Comparison of ENCODE assay signal across 9 mouse cellular contexts in the genomic region with DNA sequence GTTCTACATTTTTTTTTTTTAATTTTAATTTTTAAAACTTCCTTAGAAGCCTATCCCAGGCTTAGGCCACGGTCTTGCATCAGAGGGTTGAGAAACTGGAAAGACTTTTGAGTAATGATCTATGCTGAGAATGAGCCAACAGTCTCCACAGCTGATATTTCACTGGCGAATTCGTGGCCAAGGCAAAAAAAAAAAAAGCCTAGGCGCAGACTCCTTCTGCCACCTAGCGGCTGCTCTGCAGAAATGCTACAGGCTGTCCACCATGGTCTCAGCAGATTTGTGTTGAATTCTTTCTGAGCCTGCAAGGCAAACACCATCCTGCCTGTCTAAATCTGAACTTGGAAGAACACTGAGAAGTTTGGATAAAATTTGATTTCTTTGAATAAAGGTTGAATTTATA.
DNase-seq lines count a peak whose midpoint lies in the region; ATAC-seq and TF ChIP-seq lines count a peak whose summit lies in the region.
"Had no signal": no experiment of that assay in that cellular context is flagged by ENCODE, and none has a peak within 500 bp of the region (broad histone marks: within the 10 kb centered on the region; RNA-seq: fewer than 3 reads in every experiment).

No protein-coding gene starts in this region.

- H3K9ac ChIP-seq in heart, embryonic 11.5 days (ENCODE audit: low read depth, low read length): no peak overlapping the region
- no peak overlapping the region for H3K9ac ChIP-seq in forebrain, embryonic 14.5 days (ENCODE audit: low read length)
- H3K9ac ChIP-seq: limb, embryonic 13.5 days had no signal

- no peaks in the 10 kb centered on the region for H3K4me1 ChIP-seq in heart, embryonic 11.5 days (ENCODE audit: control insufficient read depth, insufficient read depth, low read length)
- H3K4me1 ChIP-seq in forebrain, embryonic 14.5 days (ENCODE audit: control insufficient read depth, insufficient read depth, low read length): no peaks in the 10 kb centered on the region

- no peaks in the 10 kb centered on the region for H3K79me2 ChIP-seq in C2C12 (ENCODE audit: control insufficient read depth, insufficient read depth)

- H3K27me3 ChIP-seq in heart, embryonic 11.5 days (ENCODE audit: control insufficient read depth, insufficient read depth, low read length): no peaks in the 10 kb centered on the region
- no peaks in the 10 kb centered on the region for H3K27me3 ChIP-seq in C2C12 (ENCODE audit: control insufficient read depth, insufficient read depth, insufficient read length)
- no peaks in the 10 kb centered on the region for H3K27me3 ChIP-seq in forebrain, embryonic 14.5 days (replicated peaks; ENCODE audit: control insufficient read depth, insufficient read depth, low read length)
- H3K27me3 ChIP-seq: limb, embryonic 13.5 days had no signal

- WGBS in heart, embryonic 11.5 days (ENCODE audit: insufficient replicate concordance): 4% methylated on average over 5 of the region's 5 CpGs
- 2% methylated on average over 5 of the region's 5 CpGs for WGBS in forebrain, embryonic 14.5 days

- no peak overlapping the region for H3K4me2 ChIP-seq in heart, embryonic 11.5 days
- no peak overlapping the region for H3K4me2 ChIP-seq in forebrain, embryonic 14.5 days (ENCODE audit: low read length)
- H3K4me2 ChIP-seq: limb, embryonic 13.5 days had no signal

- peak; percentile 95 for DNase-seq in heart, adult 11 months
- DNase-seq in brain, adult 2 months (ENCODE audit: low read depth, low spot score): peak; percentile 87
- DNase-seq in forebrain, embryonic 14.5 days (ENCODE audit: low spot score): peak; percentile 87
- DNase-seq in kidney, adult 8-10 months: peak; percentile 4 to 12
- DNase-seq in lung, postnatal 4 days: peak; percentile 58 to 65
- DNase-seq in right cerebral cortex, postnatal 25 days: peak; percentile 33

- H3K36me3 ChIP-seq in heart, embryonic 11.5 days (ENCODE audit: control insufficient read depth, insufficient read depth, low read length): no peaks in the 10 kb centered on the region
- H3K36me3 ChIP-seq in C2C12 (ENCODE audit: control insufficient read depth, insufficient read depth): no peaks in the 10 kb centered on the region
- H3K36me3 ChIP-seq in forebrain, embryonic 14.5 days (ENCODE audit: control insufficient read depth, insufficient read depth, low read length): no peaks in the 10 kb centered on the region
- H3K36me3 ChIP-seq: limb, embryonic 13.5 days had no signal

- no peaks in the 10 kb centered on the region for H3K79me3 ChIP-seq in C2C12 (ENCODE audit: low read depth)

- no peak overlapping the region for H3K27ac ChIP-seq in heart, embryonic 11.5 days (ENCODE audit: low read depth, low read length)
- H3K27ac ChIP-seq in forebrain, embryonic 14.5 days (ENCODE audit: low read depth, low read length): no peak overlapping the region
- H3K27ac ChIP-seq: limb, embryonic 13.5 days had no signal

- no peak overlapping the region for H3ac ChIP-seq in C2C12 (ENCODE audit: control insufficient read depth, insufficient read length, low read depth)

- peak; percentile 40 for TF ChIP-seq CTCF in C2C12 (IDR thresholded peaks at IDR 0.05; ENCODE audit: control insufficient read depth, insufficient read depth, insufficient read length)

- no peaks in the 10 kb centered on the region for H3K9me3 ChIP-seq in heart, embryonic 11.5 days (replicated peaks; ENCODE audit: control insufficient read depth, low read length)
- no peaks in the 10 kb centered on the region for H3K9me3 ChIP-seq in forebrain, embryonic 14.5 days (replicated peaks; ENCODE audit: control insufficient read depth, low read length)
- H3K9me3 ChIP-seq: limb, embryonic 13.5 days had no signal

- ATAC-seq in heart, embryonic 11.5 days (replicated peaks; ENCODE audit: insufficient number of reproducible peaks, low FRiP score, low TSS enrichment): no peak
- ATAC-seq in forebrain, embryonic 14.5 days: peak; percentile 40

- H3K4me3 ChIP-seq in heart, embryonic 11.5 days (ENCODE audit: low read depth, low read length): no peak overlapping the region
- no peak overlapping the region for H3K4me3 ChIP-seq in C2C12 (ENCODE audit: insufficient read depth, poor library complexity, severe bottlenecking)
- no peak overlapping the region for H3K4me3 ChIP-seq in forebrain, embryonic 14.5 days (ENCODE audit: low read depth, low read length)
- H3K4me3 ChIP-seq: limb, embryonic 13.5 days had no signal

TF ChIP-seq in C2C12, 6 proteins besides CTCF, POLR2A, EP300 and RAD21:
- TF ChIP-seq USF1 (IDR thresholded peaks at IDR 0.05; ENCODE audit: low read depth) (no peak), MAX (IDR thresholded peaks at IDR 0.05) (no peak)

Comparison
In these comparisons a context has a peak if more than half of its experiments do, and no peak if none do; other contexts are left out.
1. DNase-seq: peak in every context shown above with its lines; median percentile 95 in heart, adult 11 months; 87 in brain, adult 2 months; 87 in forebrain, embryonic 14.5 days; 62 in lung, postnatal 4 days; 33 in right cerebral cortex, postnatal 25 days; 8 in kidney, adult 8-10 months.